Mouse (Mus musculus): ENCODE measurements around the gene Mrgprb4. TPM values are rescaled to one million over a fixed set of nuclear protein-coding genes. Genes with fewer than 3 reads are reported as not detected.

The Mrgprb4 gene
- not detected in 2 replicates for polyA plus RNA-seq (2015; fragmentation: Nextera tagmentation; extraction: Ambion mirVana)

DNA sequence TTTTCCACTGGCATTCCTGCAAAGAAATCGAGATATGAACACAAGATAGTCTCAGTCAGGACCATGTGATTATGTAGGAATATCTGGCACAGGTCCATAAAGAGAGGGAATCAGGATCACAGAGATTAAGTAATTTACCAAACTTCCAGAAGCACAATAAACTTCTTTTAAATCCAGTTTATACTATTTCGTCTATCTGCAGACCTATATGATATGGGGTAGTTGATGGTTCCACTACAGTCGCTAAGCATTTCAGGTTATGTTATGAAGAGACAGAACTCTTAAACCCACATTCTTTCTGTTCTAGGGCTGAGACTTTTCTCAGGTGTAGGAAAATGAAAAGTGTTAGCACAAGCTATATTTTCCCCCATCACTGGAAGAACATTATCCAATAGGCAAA lies at the start of gene Mrgprb4:
Gene Mrgprb4, minus strand, starts transcription at position 101 of the 400 bp plus-strand sequence.
- no peak within 1 kb of the TSS for H3K4me2 ChIP-seq
- no peak within 1 kb of the TSS for H3K4me3 ChIP-seq (replicated peaks)
- no peaks in the 10 kb centered on the region for H3K27me3 ChIP-seq (replicated peaks)
- no peak within 1 kb of the TSS for H3K9ac ChIP-seq (replicated peaks)
- no peaks in the 10 kb centered on the region for H3K36me3 ChIP-seq
- no peaks in the 10 kb centered on the region for H3K4me1 ChIP-seq
- WGBS, result 89% methylated on average over 3 of the region's 3 CpGs
- ATAC-seq (ENCODE audit: low FRiP score), result no peak
- no peaks in the 10 kb centered on the region for H3K9me3 ChIP-seq (replicated peaks)
- H3K27ac ChIP-seq (replicated peaks), result no peak within 1 kb of the TSS

GRCm38 (mm10) chr7:48226114-48226513 lies 27.0 kb upstream of the Mrgprb4 start:
- no peaks in the 10 kb centered on the region for H3K27me3 ChIP-seq (replicated peaks)
- no peak overlapping the region for H3K4me3 ChIP-seq (replicated peaks)
- H3K4me2 ChIP-seq, result no peak overlapping the region
- no peak overlapping the region for H3K9ac ChIP-seq (replicated peaks)
- peaks cover 13% of the 10 kb centered on the region for H3K9me3 ChIP-seq (replicated peaks)
- no peak overlapping the region for H3K27ac ChIP-seq (replicated peaks)
- no peaks in the 10 kb centered on the region for H3K36me3 ChIP-seq
- ATAC-seq (ENCODE audit: low FRiP score), result no peak
- H3K4me1 ChIP-seq, result no peaks in the 10 kb centered on the region

DNA sequence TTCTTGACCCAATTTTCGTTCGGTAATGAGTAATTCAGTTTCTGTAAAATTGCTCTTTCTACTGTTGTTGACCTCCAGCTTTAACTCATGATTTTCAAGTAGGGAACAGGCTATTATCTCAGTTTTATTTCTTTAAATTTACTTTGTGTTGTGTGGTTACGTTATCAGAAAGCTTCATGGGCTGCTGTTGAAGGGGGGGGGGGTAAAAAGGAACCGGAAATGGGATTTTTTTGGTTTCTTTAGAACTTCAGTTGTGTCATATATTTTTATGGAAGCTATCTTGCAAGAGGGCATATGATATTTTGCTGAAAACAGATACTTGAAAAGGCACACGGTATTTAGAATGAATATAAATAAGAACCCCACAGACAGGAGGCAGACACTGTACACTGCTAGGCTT lies 26.0 kb upstream of the Mrgprb4 start:
- H3K4me3 ChIP-seq (replicated peaks), result no peak overlapping the region
- 81% methylated on average over 5 of the region's 5 CpGs for WGBS
- no peak for ATAC-seq (ENCODE audit: low FRiP score)
- no peaks in the 10 kb centered on the region for H3K27me3 ChIP-seq (replicated peaks)
- no peak overlapping the region for H3K27ac ChIP-seq (replicated peaks)
- H3K9ac ChIP-seq (replicated peaks), result no peak overlapping the region
- no peaks in the 10 kb centered on the region for H3K4me1 ChIP-seq
- no peak overlapping the region for H3K4me2 ChIP-seq
- no peaks in the 10 kb centered on the region for H3K36me3 ChIP-seq
- peaks cover 13% of the 10 kb centered on the region for H3K9me3 ChIP-seq (replicated peaks)

DNA sequence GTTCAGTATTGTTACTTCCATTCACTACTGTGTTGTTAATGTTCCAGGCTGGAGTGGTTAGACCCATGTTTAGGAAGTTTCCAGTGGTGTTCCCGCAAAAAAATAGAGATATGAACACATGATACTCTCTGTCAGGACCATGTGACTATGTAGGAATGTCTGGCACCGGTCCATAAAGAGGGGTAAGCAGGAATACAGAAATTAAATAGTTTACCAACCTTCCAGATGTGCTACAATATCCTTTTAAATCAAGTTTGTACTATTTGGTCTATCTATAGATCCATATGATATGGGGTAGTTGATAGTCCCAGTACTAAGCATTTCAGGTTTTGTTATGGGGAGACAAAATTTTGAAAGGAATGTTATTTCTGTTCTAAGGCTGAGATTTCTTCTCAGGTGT lies 30.2 kb downstream of the Mrgprb4 start, which contains the start of gene Mrgprb5:
Gene Mrgprb5, minus strand, starts transcription at position 101 of the 400 bp plus-strand sequence.
- 86% methylated on average over 2 of the region's 2 CpGs for WGBS
- Histone ChIP-seq H3K36me3 (no peaks in the 10 kb centered on the region), H3K9ac (replicated peaks) (no peak within 1 kb of the TSS), H3K4me1 (no peaks in the 10 kb centered on the region), H3K4me3 (replicated peaks) (no peak within 1 kb of the TSS), H3K27me3 (replicated peaks) (no peaks in the 10 kb centered on the region), H3K4me2 (no peak within 1 kb of the TSS), H3K9me3 (replicated peaks) (no peaks in the 10 kb centered on the region), H3K27ac (replicated peaks) (no peak within 1 kb of the TSS)
- ATAC-seq (ENCODE audit: low FRiP score), result no peak

DNA sequence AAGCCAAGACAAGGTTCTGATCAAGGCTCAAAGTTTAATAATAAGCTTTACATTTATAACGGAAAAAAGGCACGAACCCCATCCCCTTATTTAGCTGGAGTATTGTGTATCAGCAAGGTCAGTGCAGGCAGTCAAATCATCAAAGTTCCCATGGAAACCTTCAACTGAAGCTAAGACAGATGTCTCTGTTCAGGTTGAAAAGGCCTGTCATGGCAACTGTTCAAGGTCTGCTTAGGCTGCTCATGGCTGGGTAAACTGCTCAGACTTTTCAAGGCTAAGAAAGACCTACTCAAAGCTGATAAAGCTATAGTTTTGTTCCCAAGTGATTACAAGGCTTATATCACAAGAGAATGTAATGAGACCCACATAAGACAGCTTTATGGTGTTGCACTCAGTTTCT lies 31.6 kb downstream of the Mrgprb4 start:
- ATAC-seq (ENCODE audit: low FRiP score), result no peak
- H3K4me1 ChIP-seq, result no peaks in the 10 kb centered on the region
- WGBS, result 74% methylated on average over 2 of the region's 2 CpGs
- H3K9ac ChIP-seq (replicated peaks), result no peak overlapping the region
- no peaks in the 10 kb centered on the region for H3K9me3 ChIP-seq (replicated peaks)
- H3K27me3 ChIP-seq (replicated peaks), result no peaks in the 10 kb centered on the region
- H3K4me2 ChIP-seq, result no peak overlapping the region
- H3K4me3 ChIP-seq (replicated peaks), result no peak overlapping the region
- no peak overlapping the region for H3K27ac ChIP-seq (replicated peaks)
- H3K36me3 ChIP-seq, result no peaks in the 10 kb centered on the region

Other genes with a start within 250 kb of the Mrgprb4 start
- not detected in 2 replicates for gene Mrgpra4, start 217.2 kb downstream of the Mrgprb4 start, polyA plus RNA-seq (2015; fragmentation: Nextera tagmentation; extraction: Ambion mirVana)
- gene Mrgprx1, start 171.7 kb downstream of the Mrgprb4 start, polyA plus RNA-seq (2015; fragmentation: Nextera tagmentation; extraction: Ambion mirVana), result 0.31 and 0.81 TPM in 2 replicates
- gene Mrgprb5, start 30.3 kb downstream of the Mrgprb4 start, polyA plus RNA-seq (2015; fragmentation: Nextera tagmentation; extraction: Ambion mirVana), result not detected in 2 replicates
- not detected in 2 replicates for gene Mrgprb8, start 189.2 kb upstream of the Mrgprb4 start, polyA plus RNA-seq (2015; fragmentation: Nextera tagmentation; extraction: Ambion mirVana)

All from neural tube, embryonic 15.5 days (tissue).